Mouse (Mus musculus): Measurements from ENCODE around the gene Cenpj. TPM values are rescaled to one million over a fixed set of nuclear protein-coding genes. Genes with fewer than 3 reads are reported as not detected.

The Cenpj gene
- total RNA-seq (2023), result 10 to 100 TPM; 16.6 to 17.6 TPM

DNA sequence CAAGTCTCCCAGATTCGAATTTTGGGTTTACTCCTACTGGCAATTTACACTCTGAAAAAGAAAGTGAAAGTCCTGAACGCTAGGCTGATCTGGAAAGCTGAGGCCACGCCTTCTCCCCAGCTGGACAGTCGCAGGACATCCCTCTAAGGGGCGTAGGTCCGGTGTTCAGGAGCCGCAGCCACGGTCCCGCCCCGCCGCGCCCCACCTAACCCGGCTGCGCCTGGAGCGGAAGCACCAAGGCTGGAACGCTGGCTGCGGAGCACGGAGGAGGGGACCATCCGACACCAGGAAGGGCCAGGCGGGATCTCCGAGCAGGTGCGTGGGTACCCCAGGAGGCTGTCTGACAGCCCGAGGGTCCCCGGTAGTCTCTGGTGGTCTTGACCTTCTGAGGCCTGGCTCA, at the start of gene Cenpj, which contains the start of gene Parp4:
Gene Cenpj (minus strand): TSS at position 10 of the 400 bp plus-strand sequence.
Gene Parp4 (plus strand): TSS at position 204 of the 400 bp plus-strand sequence.

Other genes starting within 250 kb of the Cenpj start
- not detected for gene Atp12a, start 210.4 kb downstream of the Cenpj start, total RNA-seq (2023)
- under 1 TPM; 0.44 to 0.77 TPM for gene Rnf17, start 172.8 kb downstream of the Cenpj start, total RNA-seq (2023)
- gene Parp4, start 194 bp upstream of the Cenpj start, total RNA-seq (2023), result 10 to 100 TPM; 52.4 to 52.8 TPM
- gene Mphosph8, start 92.8 kb upstream of the Cenpj start, total RNA-seq (2023), result 10 to 100 TPM; 12.7 to 13.2 TPM
- 10 to 100 TPM; 39.8 to 49.0 TPM for gene Pspc1, start 202.9 kb upstream of the Cenpj start, total RNA-seq (2023)
- 10 to 100 TPM; 22.6 to 26.7 TPM for gene Zmym5, start 236.3 kb upstream of the Cenpj start, total RNA-seq (2023)

Data from neutrophil, adult 83 days (primary cell).